11 mouse cellular contexts compared by ENCODE assay signal in the genomic region with DNA sequence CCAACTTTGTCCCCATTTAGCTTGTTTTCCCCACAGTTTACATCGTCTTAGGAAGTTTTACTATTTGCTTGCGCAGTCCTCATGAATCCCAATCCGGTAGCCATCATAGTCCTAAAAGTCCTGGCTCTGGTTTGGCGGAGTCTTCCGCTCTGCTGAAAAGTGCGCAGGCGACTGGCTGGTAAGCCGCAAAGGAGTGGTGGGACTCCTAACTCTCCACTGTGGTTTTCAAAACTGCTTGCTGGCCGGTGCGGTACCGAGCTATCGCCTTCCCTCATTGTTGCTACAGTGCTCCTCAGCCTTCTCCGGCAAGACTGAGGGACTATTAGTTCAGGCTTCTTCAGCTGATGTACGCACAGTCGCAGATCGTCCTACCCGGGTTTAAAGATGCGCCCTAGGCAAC. TPM values are rescaled to one million over a fixed set of nuclear protein-coding genes. Genes with fewer than 3 reads are reported as not detected.
A peak's percentile ranks its signal among the peaks of the same experiment; 100 is the strongest.
DNase-seq lines count a peak whose midpoint lies in the region; ATAC-seq and TF ChIP-seq lines count a peak whose summit lies in the region.
"Had no signal": no experiment of that assay in that cellular context is flagged by ENCODE, and none has a peak within 500 bp of the region (broad histone marks: within the 10 kb centered on the region; RNA-seq: fewer than 3 reads in every experiment).

No protein-coding gene starts in this region.

- no peaks in the 10 kb centered on the region; the same call in 1 of the 2 replicates for H3K27me3 ChIP-seq in kidney, adult 2 months (replicated peaks; ENCODE audit: control insufficient read depth, insufficient read depth, low read length)
- peaks cover 68% of the 10 kb centered on the region for H3K27me3 ChIP-seq in hindbrain, embryonic 13.5 days
- peaks cover 11% of the 10 kb centered on the region for H3K27me3 ChIP-seq in midbrain, embryonic 16.5 days (ENCODE audit: control insufficient read depth, insufficient read depth, low read depth, low read length)

- 12% methylated on average over 18 of the region's 18 CpGs for WGBS in kidney, adult 2 months
- WGBS in hindbrain, embryonic 13.5 days, result 11% methylated on average over 18 of the region's 18 CpGs
- WGBS in midbrain, embryonic 16.5 days, result 16% methylated on average over 18 of the region's 18 CpGs

- no peak for DNase-seq in kidney, adult 2 months
- no peak for DNase-seq in kidney, adult 11 months
- DNase-seq in embryo, embryonic 10 days (ENCODE audit: low spot score), result peak; percentile 23
- DNase-seq in Muller cell, postnatal 12 days (ENCODE audit: inconsistent ontology term), result no peak
- DNase-seq in thymus, postnatal 10 days (ENCODE audit: low spot score in 2 of 2), result no peak
- no peak for DNase-seq in frontal cortex, postnatal 14 days (ENCODE audit: low spot score in 2 of 2)
- DNase-seq: thymus, postnatal 36 days had no signal

- H3K4me3 ChIP-seq in kidney, adult 2 months (ENCODE audit: insufficient read depth, low read depth, low read length), result peak overlapping the region; percentile 18
- H3K4me3 ChIP-seq in hindbrain, embryonic 13.5 days, result peak overlapping the region; percentile 62
- peak overlapping the region; percentile 53 for H3K4me3 ChIP-seq in midbrain, embryonic 16.5 days (ENCODE audit: low read depth, low read length)

- no peaks in the 10 kb centered on the region for H3K36me3 ChIP-seq in kidney, adult 2 months (ENCODE audit: control insufficient read depth, insufficient read depth, low read length)
- H3K36me3 ChIP-seq in hindbrain, embryonic 13.5 days, result no peaks in the 10 kb centered on the region
- no peaks in the 10 kb centered on the region; the same call in 1 of the 2 replicates for H3K36me3 ChIP-seq in midbrain, embryonic 16.5 days (ENCODE audit: control insufficient read depth, insufficient read depth, low read length)
- H3K36me3 ChIP-seq: G1E had no signal

- H3K27ac ChIP-seq in kidney, adult 2 months (ENCODE audit: insufficient read depth, low read depth, low read length), result 0 out of 2 replicates have a peak overlapping the region, but pooled peaks have one; percentile 25
- peak overlapping the region; percentile 85; the same call in 1 of the 2 replicates for H3K27ac ChIP-seq in hindbrain, embryonic 13.5 days
- peak overlapping the region; percentile 79 for H3K27ac ChIP-seq in midbrain, embryonic 16.5 days (ENCODE audit: low read length)

- H3K9me3 ChIP-seq in hindbrain, embryonic 13.5 days, result no peaks in the 10 kb centered on the region
- H3K9me3 ChIP-seq in midbrain, embryonic 16.5 days (replicated peaks; ENCODE audit: control insufficient read depth, low read length, poor library complexity, severe bottlenecking), result no peaks in the 10 kb centered on the region

- H3K4me2 ChIP-seq in hindbrain, embryonic 13.5 days, result peak overlapping the region; percentile 69
- peak overlapping the region; percentile 60 for H3K4me2 ChIP-seq in midbrain, embryonic 16.5 days (ENCODE audit: low read length)

- no peak for TF ChIP-seq POLR2A in kidney, adult 2 months (IDR thresholded peaks at IDR 0.05; ENCODE audit: low read depth, low read length)

- ATAC-seq in hindbrain, embryonic 13.5 days (ENCODE audit: low FRiP score), result no peak
- no peak for ATAC-seq in midbrain, embryonic 16.5 days

- peak overlapping the region; percentile 90 for H3K9ac ChIP-seq in hindbrain, embryonic 13.5 days
- H3K9ac ChIP-seq in midbrain, embryonic 16.5 days (ENCODE audit: low read depth, low read length), result peak overlapping the region; percentile 59

- H3K4me1 ChIP-seq in kidney, adult 2 months (ENCODE audit: control insufficient read depth, insufficient read depth, low read length), result no peaks in the 10 kb centered on the region
- peaks cover 82% of the 10 kb centered on the region for H3K4me1 ChIP-seq in hindbrain, embryonic 13.5 days (replicated peaks)
- peaks cover 27% of the 10 kb centered on the region for H3K4me1 ChIP-seq in midbrain, embryonic 16.5 days (ENCODE audit: control insufficient read depth, insufficient read depth, low read length)

- TF ChIP-seq CTCF in kidney, adult 2 months (conservative IDR thresholded peaks at IDR 0.05; ENCODE audit: insufficient read depth, insufficient read length, low read depth, low read length), result no peak

RNA-seq across cellular contexts. Expression of a gene that starts 6.4 kb away (rescaled TPM):
- polyA plus RNA-seq in kidney, adult 2 months (2012; rRNA removed), result 41.1 and 52.1 TPM in 2 replicates
- 8.3 and 8.7 TPM in 2 replicates for polyA plus RNA-seq in hindbrain, embryonic 13.5 days (2015; fragmentation: Nextera tagmentation; extraction: Ambion mirVana)
- polyA plus RNA-seq in midbrain, embryonic 16.5 days (2015; fragmentation: Nextera tagmentation; extraction: Ambion mirVana), result 9.6 and 10.3 TPM in 2 replicates
- polyA plus RNA-seq: G1E; small intestine, adult 2 months had no signal

Comparison
In these comparisons a context has a peak if more than half of its experiments do, and no peak if none do; other contexts are left out.
1. H3K27ac ChIP-seq: peak in every context shown above with its lines; median percentile 85 in hindbrain, embryonic 13.5 days; 79 in midbrain, embryonic 16.5 days; 25 in kidney, adult 2 months.